Mouse (Mus musculus) adrenal gland, adult 10 weeks (tissue): ENCODE measurements around the gene Gng4. TPM values are rescaled to one million over a fixed set of nuclear protein-coding genes. Genes with fewer than 3 reads are reported as not detected.

Experiments used
- polyA plus RNA-seq: library from polyadenylated mRNA; stranded (reverse); fragments of 350-450 nt; fragmentation: Illumina TruSeq; extraction: RNeasy Lipid Tissue Mini Kit (QIAGEN cat#74804); gene quantifications from one replicate; pipeline ENCODE4 v1.2.3, GENCODE M21; 2014; ENCODE audit warnings: low read depth, low replicate concordance

Gng4 gene
- polyA plus RNA-seq, result 16.4 TPM

GRCm38 (mm10) chr13:13783894-13784419 is at the start of gene Gng4:
Gng4 (plus strand) TSS chr13:13784059.

Other genes starting within 250 kb of the Gng4 start
- 13.9 TPM for gene Lyst, start 193.7 kb upstream of the Gng4 start, polyA plus RNA-seq
- 39.5 TPM for gene B3galnt2, start 170.4 kb downstream of the Gng4 start, polyA plus RNA-seq